Mouse (Mus musculus) cerebellum, adult 2 months (tissue): Measurements from ENCODE around the gene Slc47a2. TPM values are rescaled to one million over a fixed set of nuclear protein-coding genes. Genes with fewer than 3 reads are reported as not detected.

ENCODE experiments used
- DNase-seq, 2 experiments: peaks; one replicate each; pipeline ENCODE4 v3.0.0; 2021
- H3K27ac ChIP-seq: fragments of 200-500 bp; 2 replicates; pipeline ENCODE4 v1.5.1; 2012; ENCODE audit warnings: low read length, control low read depth, inconsistent platforms; ENCODE audit not compliant: insufficient read depth
- H3K27me3 ChIP-seq: fragments of 200-500 bp; 2 replicates; pipeline ENCODE4 v1.6.1; 2012; ENCODE audit warnings: inconsistent platforms, mild to moderate bottlenecking, low read length, moderate library complexity; ENCODE audit not compliant: control insufficient read depth, insufficient read depth
- H3K4me1 ChIP-seq: fragments of 200-500 bp; 2 replicates; pipeline ENCODE4 v1.6.1; 2011; ENCODE audit warnings: low read length; ENCODE audit not compliant: control insufficient read depth, insufficient read depth
- H3K4me3 ChIP-seq: fragments of 200-500 bp; replicated peaks from 2 replicates; pipeline ENCODE3; 2011; ENCODE audit warnings: mild to moderate bottlenecking, low read depth, low read length, control low read depth; ENCODE audit not compliant: insufficient read depth
- CTCF ChIP-seq: fragments of 200-500 bp; IDR thresholded peaks from 2 replicates; pipeline ENCODE4 v1.5.1; 2011; ENCODE audit warnings: low read depth, mild to moderate bottlenecking, control low read depth, low read length, moderate library complexity, borderline replicate concordance; ENCODE audit not compliant: insufficient read depth
- POLR2A ChIP-seq: fragments of 200-500 bp; IDR thresholded peaks from 2 replicates; pipeline ENCODE4 v1.6.1; 2011; ENCODE audit warnings: low read length, control low read depth, borderline replicate concordance; ENCODE audit not compliant: insufficient read depth
- WGBS: fragments of 180-500 bp; shearing (Covaris S2); methylation state at CpG from one replicate; pipeline ENCODE4 v1.1.7; 2018; 5-methylcytosine and 5-hydroxymethylcytosine counted together
- polyA plus RNA-seq: library from polyadenylated mRNA; depleted of rRNA; stranded (reverse); fragments of >200 nt; gene quantifications from 2 replicates; pipeline ENCODE4 v1.2.3, GENCODE M21; 2012; rRNA removed

Gene Slc47a2
- polyA plus RNA-seq, 1 experiment, result 0.07 TPM

DNA sequence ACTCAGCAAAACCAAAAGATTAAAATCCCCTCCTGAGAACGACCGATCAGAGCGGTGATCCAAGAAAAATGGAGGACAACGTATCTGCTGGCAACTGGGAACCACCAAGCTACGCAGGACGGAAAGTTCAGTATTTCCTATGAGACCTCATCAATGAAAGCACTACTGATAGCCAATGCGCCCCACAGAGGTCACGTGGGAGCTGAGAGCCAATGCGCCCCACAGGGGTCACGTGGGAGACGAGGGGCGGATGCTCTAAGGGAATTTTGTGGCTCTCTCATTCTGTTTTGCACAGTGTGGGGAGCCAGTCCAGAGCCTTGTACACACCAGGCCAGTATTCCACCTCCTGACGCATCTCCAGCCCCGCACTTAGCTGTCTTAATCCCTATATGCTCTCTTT is 80.1 kb downstream of the Slc47a2 start:
- no peaks in the 10 kb centered on the region for H3K27me3 ChIP-seq
- TF ChIP-seq CTCF, result no peak
- TF ChIP-seq POLR2A, result no peak
- no peak overlapping the region for H3K4me3 ChIP-seq
- H3K27ac ChIP-seq, result no peak overlapping the region
- no peaks in the 10 kb centered on the region; the same call in 1 of the 2 replicates for H3K4me1 ChIP-seq
- no peak for DNase-seq
- WGBS, result 92% methylated on average over 14 of the region's 14 CpGs

- Histone ChIP-seq H3K27me3 (no peaks in the 10 kb centered on the region), H3K27ac (no peak overlapping the region), H3K4me1 (peaks cover 2% of the 10 kb centered on the region; the same call in 1 of the 2 replicates), H3K4me3 (no peak overlapping the region)
- TF ChIP-seq CTCF, result no peak
- TF ChIP-seq POLR2A, result no peak
- no peak for DNase-seq
- 92% methylated on average over 6 of the region's 6 CpGs for WGBS
These were observed 83.6 kb downstream of the Slc47a2 start for GRCm38 (mm10) chr11:61259106-61259505.

- DNase-seq, result no peak
- no peaks in the 10 kb centered on the region for H3K27me3 ChIP-seq
These were observed 89.9 kb downstream of the Slc47a2 start for GRCm38 (mm10) chr11:61252807-61253206.

DNA sequence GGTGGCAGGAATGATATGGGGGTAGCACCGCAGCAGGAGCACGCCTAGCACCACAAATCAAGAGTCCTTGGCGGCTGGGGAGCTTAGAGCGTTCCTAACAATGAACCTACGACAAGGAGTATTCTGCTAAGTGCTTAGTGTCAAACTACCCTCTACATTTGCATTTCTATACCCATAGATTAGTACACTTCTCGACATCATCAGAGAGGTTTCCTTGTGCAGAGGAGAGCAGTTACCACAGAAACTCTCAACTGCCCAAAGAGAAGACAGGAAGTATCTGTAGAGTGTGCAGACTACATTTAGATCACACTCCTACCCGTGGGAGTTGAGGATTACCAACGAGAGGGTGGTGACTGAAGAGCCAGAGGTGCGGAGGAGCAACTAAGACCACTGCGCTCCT is 90.9 kb downstream of the Slc47a2 start:
- TF ChIP-seq CTCF, result no peak
- TF ChIP-seq POLR2A, result no peak
- no peak for DNase-seq
- no peaks in the 10 kb centered on the region for H3K27me3 ChIP-seq
- H3K4me1 ChIP-seq, result peaks cover 2% of the 10 kb centered on the region; the same call in 1 of the 2 replicates
- H3K27ac ChIP-seq, result no peak overlapping the region
- H3K4me3 ChIP-seq, result no peak overlapping the region
- 87% methylated on average over 10 of the region's 10 CpGs for WGBS

More at GRCm38 (mm10) chr11:61252807-61253206, 89.9 kb downstream of the Slc47a2 start:
- peaks cover 2% of the 10 kb centered on the region; the same call in 1 of the 2 replicates for H3K4me1 ChIP-seq
- no peak overlapping the region for H3K4me3 ChIP-seq
- TF ChIP-seq CTCF, result no peak
- no peak for TF ChIP-seq POLR2A
- WGBS, result 94% methylated on average over 12 of the region's 12 CpGs
- H3K27ac ChIP-seq, result no peak overlapping the region

Other genes with a start within 250 kb of the Slc47a2 start
- gene Tnfrsf13b, start 216.1 kb downstream of the Slc47a2 start, polyA plus RNA-seq, result 1.4 TPM in 2 replicates
- gene Usp22, start 167.8 kb downstream of the Slc47a2 start, polyA plus RNA-seq, result 142 and 148 TPM in 2 replicates
- gene Aldh3a1, start 135.3 kb downstream of the Slc47a2 start, polyA plus RNA-seq, result 1.2 and 2.1 TPM in 2 replicates
- gene Aldh3a2, start 75.4 kb downstream of the Slc47a2 start, polyA plus RNA-seq, result 68.4 and 74.8 TPM in 2 replicates
- 1.00 and 2.7 TPM in 2 replicates for gene Slc47a1, start 35.5 kb upstream of the Slc47a2 start, polyA plus RNA-seq
- gene Rnf112, start 111.3 kb upstream of the Slc47a2 start, polyA plus RNA-seq, result 538 and 626 TPM in 2 replicates
- gene Mfap4, start 142.6 kb upstream of the Slc47a2 start, polyA plus RNA-seq, result 1.9 and 3.5 TPM in 2 replicates
- gene Mapk7, start 151.5 kb upstream of the Slc47a2 start, polyA plus RNA-seq, result 47.8 and 55.8 TPM in 2 replicates
- 36.2 and 40.7 TPM in 2 replicates for gene B9d1, start 162.3 kb upstream of the Slc47a2 start, polyA plus RNA-seq
- gene Epn2, start 236.8 kb upstream of the Slc47a2 start, polyA plus RNA-seq, result 123 and 132 TPM in 2 replicates